Mouse (Mus musculus): ENCODE results near the gene Kcne1.

Kcne1 gene

GRCm38 (mm10) chr16:92359229-92359628 is at the start of gene Kcne1:
Kcne1 (minus strand) TSS chr16:92359468.
- DNase-seq = no peak

- no peak for DNase-seq
These were observed 48.6 kb upstream of the Kcne1 start for GRCm38 (mm10) chr16:92407883-92408282.

GRCm38 (mm10) chr16:92404141-92404540 is 44.9 kb upstream of the Kcne1 start:
- no peak for DNase-seq

DNA sequence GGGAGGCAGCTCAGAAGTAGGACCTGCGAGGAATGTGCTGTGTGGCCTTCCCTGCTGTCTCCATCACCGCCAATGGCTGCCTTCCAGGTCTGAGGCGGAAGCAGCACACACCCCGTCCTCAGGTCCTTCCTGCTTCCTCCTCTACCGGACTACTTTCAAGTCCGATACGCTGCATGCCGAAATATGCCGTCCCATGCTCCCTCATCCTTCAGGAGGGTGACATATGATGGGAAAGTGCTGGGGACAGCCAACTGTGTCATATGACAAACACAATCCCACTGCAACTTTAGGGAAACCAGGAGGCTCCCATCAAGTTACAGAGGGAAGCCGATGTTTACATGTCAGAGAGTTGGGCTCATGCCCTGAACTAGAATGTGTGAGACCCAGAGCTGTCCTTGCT is 43.8 kb upstream of the Kcne1 start:
- no peak for DNase-seq

GRCm38 (mm10) chr16:92402216-92402615 is 42.9 kb upstream of the Kcne1 start:
- no peak for DNase-seq

DNA sequence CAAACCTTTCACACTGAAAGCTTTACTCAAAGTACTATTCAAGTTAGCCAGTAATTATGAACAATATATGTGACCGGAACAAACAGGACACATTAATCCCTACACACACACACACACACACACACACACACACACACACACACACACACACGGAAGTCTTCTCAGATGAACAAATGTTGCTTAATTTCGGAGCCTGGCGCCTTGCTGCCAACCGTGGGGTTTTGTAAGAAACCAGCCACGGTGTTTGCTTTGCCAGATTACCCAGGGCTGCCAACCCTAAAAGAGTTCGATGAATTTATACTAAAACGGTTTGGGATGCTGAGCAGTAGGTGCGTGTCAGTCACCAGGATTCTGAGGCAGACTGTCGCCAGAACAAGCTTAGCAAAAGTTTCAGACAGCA is 41.9 kb upstream of the Kcne1 start:
- no peak for DNase-seq

GRCm38 (mm10) chr16:92399490-92400458 is 40.5 kb upstream of the Kcne1 start:
- peak; percentile 79 for DNase-seq

GRCm38 (mm10) chr16:92398574-92399118 is 39.4 kb upstream of the Kcne1 start:
- no peak for DNase-seq

DNA sequence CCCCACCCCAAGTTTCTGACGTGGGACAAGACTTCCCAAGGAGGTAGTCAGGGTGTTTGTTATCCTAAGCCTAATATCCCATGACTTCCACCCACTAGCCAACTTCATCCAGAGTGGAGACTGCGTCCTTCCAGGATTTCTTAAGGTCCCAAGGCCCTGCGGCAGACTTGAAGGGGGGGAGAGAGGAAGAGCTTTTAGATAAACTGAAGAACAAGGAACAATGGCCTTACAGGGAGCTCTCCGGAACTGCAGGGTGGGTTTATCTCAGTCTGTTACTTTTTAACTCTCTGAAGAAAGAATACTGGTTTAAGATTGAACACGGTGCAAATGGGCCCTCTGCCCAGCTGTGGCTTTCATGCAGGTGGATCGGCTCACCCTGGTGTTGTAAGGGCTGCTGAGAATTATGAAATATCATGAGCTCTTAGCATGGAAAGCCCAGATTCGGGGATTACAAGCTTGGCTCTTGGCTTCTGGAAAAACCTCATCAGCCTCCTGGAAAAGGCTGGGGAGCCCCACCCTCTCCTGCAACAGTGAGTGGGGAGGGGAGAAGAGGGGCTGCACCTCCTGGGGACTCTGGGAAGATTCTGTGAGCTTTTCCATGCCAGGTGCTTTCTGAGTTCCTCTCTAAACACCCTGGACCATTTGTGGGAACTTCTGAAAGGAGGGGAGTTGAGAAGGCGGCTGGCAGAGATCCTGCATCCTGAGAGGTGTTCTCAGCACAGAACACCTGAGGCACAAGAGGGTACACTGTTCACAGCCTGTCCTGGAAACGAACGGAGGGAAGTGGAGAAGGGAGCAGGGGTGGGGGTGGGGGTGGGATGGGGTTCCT is 38.7 kb upstream of the Kcne1 start:
- no peak for DNase-seq

- no peak for DNase-seq
These were observed 34.5 kb upstream of the Kcne1 start for GRCm38 (mm10) chr16:92393732-92394131.

DNA sequence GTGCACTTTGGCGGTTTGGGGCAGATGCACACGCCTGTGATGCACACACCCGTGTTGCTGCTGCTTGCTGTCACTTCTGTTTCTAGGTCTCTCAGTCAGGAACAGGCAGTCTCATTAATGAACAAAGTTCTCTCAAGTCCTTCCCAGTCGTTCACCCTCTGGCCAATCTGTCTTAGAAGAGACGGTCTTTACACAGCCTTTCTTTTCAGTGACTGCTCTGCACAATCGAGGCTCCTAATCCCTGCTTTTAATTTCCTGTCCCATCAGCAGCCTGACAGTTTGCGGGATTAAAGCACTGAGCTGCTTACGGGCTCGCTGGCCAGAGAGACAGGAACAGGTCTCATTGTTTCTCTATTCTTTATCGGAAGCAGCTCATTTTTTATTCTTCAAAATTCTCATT is 28.4 kb upstream of the Kcne1 start:
- no peak for DNase-seq

- no peak for DNase-seq
These were observed 25.8 kb upstream of the Kcne1 start for GRCm38 (mm10) chr16:92385062-92385461.

- no peak for DNase-seq
These were observed 24.1 kb upstream of the Kcne1 start for GRCm38 (mm10) chr16:92383412-92383811.

- peak; percentile 62 for DNase-seq
These were observed 23.2 kb upstream of the Kcne1 start for GRCm38 (mm10) chr16:92382508-92382907.

DNA sequence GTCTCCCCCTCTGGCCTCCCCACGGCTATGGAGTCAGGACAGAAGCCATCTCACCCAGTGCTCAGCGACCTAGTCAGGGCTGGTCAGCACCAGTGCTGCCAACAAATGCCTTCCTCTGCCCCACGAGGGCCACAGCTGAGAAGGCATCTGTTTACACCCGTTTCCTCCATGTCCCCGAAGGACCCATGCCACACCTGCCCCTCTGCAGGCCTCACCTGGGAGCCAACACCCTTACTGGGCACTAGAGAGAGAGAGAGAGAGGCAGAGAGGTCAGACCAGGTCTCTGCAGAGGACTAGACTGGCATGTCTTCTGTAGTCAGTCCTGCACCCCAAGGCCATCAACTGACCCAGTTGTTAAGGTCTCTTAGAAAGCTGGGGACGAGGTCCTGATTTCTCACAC is 21.8 kb upstream of the Kcne1 start:
- DNase-seq = no peak

- no peak for DNase-seq
These were observed 17.7 kb upstream of the Kcne1 start for GRCm38 (mm10) chr16:92376976-92377375.

DNA sequence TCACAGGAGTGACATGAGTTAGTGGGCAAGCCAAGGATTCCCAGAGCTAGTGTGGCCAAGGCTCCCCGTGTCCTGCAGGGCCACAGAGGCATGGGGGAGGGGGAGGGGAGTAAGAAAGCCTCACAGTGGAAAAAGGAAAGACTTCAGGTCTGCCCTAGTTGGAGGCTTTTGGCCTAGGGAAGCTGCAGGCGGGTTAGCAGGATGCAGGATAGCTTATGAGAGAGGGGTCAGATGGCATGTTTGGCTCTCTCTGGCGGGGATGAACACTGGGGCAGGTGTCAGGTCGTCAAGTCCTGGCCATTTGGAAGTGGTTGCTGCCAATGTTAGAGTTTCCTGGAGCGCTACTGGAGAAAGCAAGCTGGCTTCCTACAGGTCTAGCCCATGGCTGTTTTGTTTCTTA is 12.4 kb upstream of the Kcne1 start:
- DNase-seq = no peak

GRCm38 (mm10) chr16:92369260-92369659 is 10.0 kb upstream of the Kcne1 start:
- DNase-seq = no peak

GRCm38 (mm10) chr16:92365477-92365876 is 6.2 kb upstream of the Kcne1 start:
- DNase-seq = no peak

GRCm38 (mm10) chr16:92360711-92361110 is 1.4 kb upstream of the Kcne1 start:
- no peak for DNase-seq

DNA sequence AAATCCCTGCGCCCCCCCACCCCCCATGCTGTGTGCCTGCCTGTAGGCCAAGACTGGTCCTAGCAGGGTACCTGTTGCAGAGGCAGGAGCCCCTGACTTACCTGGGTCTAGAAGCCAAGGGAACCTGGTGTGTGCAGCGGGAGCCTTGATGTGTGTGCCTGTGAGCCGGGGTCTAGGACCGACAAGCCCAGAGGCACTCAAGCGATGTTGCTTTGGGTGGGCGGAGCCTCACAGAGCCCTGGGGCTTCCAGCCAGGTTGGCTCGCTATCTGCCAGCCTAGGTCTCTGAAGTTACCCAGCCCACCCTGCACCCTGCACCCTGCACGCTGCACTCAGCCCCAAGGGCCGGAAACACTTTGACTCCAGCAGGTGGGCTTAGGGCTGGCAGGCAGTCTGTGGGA is 534 bp downstream of the Kcne1 start:
- no peak for DNase-seq

DNA sequence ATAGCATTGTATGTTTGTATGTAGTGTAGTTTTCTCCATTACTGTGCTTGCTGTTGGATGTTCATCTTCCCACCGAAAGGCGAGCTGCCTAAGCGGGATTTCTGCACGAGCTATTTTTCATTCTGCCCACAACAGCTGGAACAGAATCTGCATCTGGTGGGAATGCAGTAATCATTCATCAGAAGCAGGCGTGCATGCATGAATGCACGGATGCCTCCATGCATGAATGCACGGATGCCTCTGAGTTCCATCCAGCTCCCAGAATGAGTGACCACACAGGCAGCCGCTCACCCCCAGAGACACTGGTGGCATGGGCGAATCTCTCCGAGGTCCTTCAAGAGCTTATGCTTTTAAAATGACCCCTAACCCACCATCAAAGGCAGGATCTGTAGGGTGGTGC is 1.7 kb downstream of the Kcne1 start:
- no peak for DNase-seq

GRCm38 (mm10) chr16:92357023-92357422 is 2.2 kb downstream of the Kcne1 start:
- no peak for DNase-seq

DNA sequence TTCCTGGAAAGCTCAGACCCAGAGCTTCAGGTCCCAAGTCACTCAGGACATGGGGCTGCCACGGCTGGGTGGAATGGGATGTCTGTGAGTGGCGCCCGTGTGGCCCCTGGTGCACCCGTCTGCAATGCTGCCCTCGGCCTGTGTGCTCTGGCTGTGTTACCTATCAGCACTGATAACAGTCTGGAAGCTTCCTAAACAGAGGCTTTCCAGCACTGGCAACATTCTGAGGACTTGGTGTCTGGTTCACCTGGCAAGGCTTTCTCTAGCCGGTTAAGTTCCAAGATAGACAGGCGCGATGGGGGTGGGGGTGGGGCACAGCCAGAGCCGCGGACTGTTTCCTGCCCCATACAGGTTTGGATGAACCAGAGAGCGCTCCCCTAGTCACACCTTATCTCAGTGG is 3.3 kb downstream of the Kcne1 start:
- no peak for DNase-seq

Data from right cerebral cortex, postnatal 25 days (tissue).